Mouse (Mus musculus): ENCODE data around the gene Gpnmb. TPM values are rescaled to one million over a fixed set of nuclear protein-coding genes. Genes with fewer than 3 reads are reported as not detected.

Gene Gpnmb
- polyA plus RNA-seq, 1 experiment from 2014 or later: 0.84 TPM

GRCm38 (mm10) chr6:49009161-49009555 lies 27.2 kb upstream of the Gpnmb start:
- H3K36me3 ChIP-seq (ENCODE audit: control insufficient read depth, insufficient read depth, low read length): no peaks in the 10 kb centered on the region
- no peak overlapping the region for H3K9ac ChIP-seq (ENCODE audit: low read depth, low read length)
- H3K9me3 ChIP-seq (ENCODE audit: control insufficient read depth, low read length): no peaks in the 10 kb centered on the region
- H3K4me1 ChIP-seq (replicated peaks; ENCODE audit: control insufficient read depth, insufficient read depth, low read length): 0 out of 2 replicates have a peak, but pooled peaks cover 4% of the 10 kb centered on the region
- H3K4me3 ChIP-seq (ENCODE audit: low read depth, low read length): no peak overlapping the region
- no peak for ATAC-seq (replicated peaks; ENCODE audit: low FRiP score)
- no peak overlapping the region for H3K27ac ChIP-seq (ENCODE audit: low read depth, low read length)
- 41% methylated on average over 7 of the region's 7 CpGs for WGBS
- H3K4me2 ChIP-seq: no peak overlapping the region
- no peak for DNase-seq (ENCODE audit: low spot score)
- H3K27me3 ChIP-seq (replicated peaks; ENCODE audit: control insufficient read depth, insufficient read depth, low read length): no peaks in the 10 kb centered on the region

GRCm38 (mm10) chr6:49009665-49010064 lies 26.7 kb upstream of the Gpnmb start:
- Histone ChIP-seq H3K4me3 (ENCODE audit: low read depth, low read length) (no peak overlapping the region), H3K27me3 (replicated peaks; ENCODE audit: control insufficient read depth, insufficient read depth, low read length) (no peaks in the 10 kb centered on the region), H3K9me3 (ENCODE audit: control insufficient read depth, low read length) (no peaks in the 10 kb centered on the region), H3K4me2 (no peak overlapping the region), H3K27ac (ENCODE audit: low read depth, low read length) (no peak overlapping the region), H3K4me1 (replicated peaks; ENCODE audit: control insufficient read depth, insufficient read depth, low read length) (0 out of 2 replicates have a peak, but pooled peaks cover 4% of the 10 kb centered on the region), H3K9ac (ENCODE audit: low read depth, low read length) (no peak overlapping the region), H3K36me3 (ENCODE audit: control insufficient read depth, insufficient read depth, low read length) (no peaks in the 10 kb centered on the region)
- 75% methylated on average over 1 of the region's 1 CpGs for WGBS
- no peak for DNase-seq (ENCODE audit: low spot score)
- ATAC-seq (replicated peaks; ENCODE audit: low FRiP score): no peak

GRCm38 (mm10) chr6:49011191-49011590 lies 25.2 kb upstream of the Gpnmb start:
- no peaks in the 10 kb centered on the region for H3K36me3 ChIP-seq (ENCODE audit: control insufficient read depth, insufficient read depth, low read length)
- no peaks in the 10 kb centered on the region for H3K27me3 ChIP-seq (replicated peaks; ENCODE audit: control insufficient read depth, insufficient read depth, low read length)
- 0 out of 2 replicates have a peak, but pooled peaks cover 4% of the 10 kb centered on the region for H3K4me1 ChIP-seq (replicated peaks; ENCODE audit: control insufficient read depth, insufficient read depth, low read length)
- no peak for DNase-seq (ENCODE audit: low spot score)
- H3K4me3 ChIP-seq (ENCODE audit: low read depth, low read length): no peak overlapping the region
- no peak overlapping the region for H3K4me2 ChIP-seq
- no peaks in the 10 kb centered on the region for H3K9me3 ChIP-seq (ENCODE audit: control insufficient read depth, low read length)
- no peak overlapping the region for H3K9ac ChIP-seq (ENCODE audit: low read depth, low read length)
- ATAC-seq (replicated peaks; ENCODE audit: low FRiP score): no peak
- 70% methylated on average over 5 of the region's 5 CpGs for WGBS
- H3K27ac ChIP-seq (ENCODE audit: low read depth, low read length): no peak overlapping the region

GRCm38 (mm10) chr6:49013023-49013422 lies 23.3 kb upstream of the Gpnmb start:
- no peaks in the 10 kb centered on the region for H3K9me3 ChIP-seq (ENCODE audit: control insufficient read depth, low read length)
- whole genome bisulfite sequencing: 66% methylated on average over 4 of the region's 4 CpGs
- no peak overlapping the region for H3K4me3 ChIP-seq (ENCODE audit: low read depth, low read length)
- ATAC-seq (replicated peaks; ENCODE audit: low FRiP score) (no peak), DNase-seq (ENCODE audit: low spot score) (no peak)
- H3K27ac ChIP-seq (ENCODE audit: low read depth, low read length): no peak overlapping the region
- no peak overlapping the region for H3K9ac ChIP-seq (ENCODE audit: low read depth, low read length)
- H3K4me1 ChIP-seq (replicated peaks; ENCODE audit: control insufficient read depth, insufficient read depth, low read length): 0 out of 2 replicates have a peak, but pooled peaks cover 4% of the 10 kb centered on the region
- no peaks in the 10 kb centered on the region for H3K36me3 ChIP-seq (ENCODE audit: control insufficient read depth, insufficient read depth, low read length)
- H3K27me3 ChIP-seq (replicated peaks; ENCODE audit: control insufficient read depth, insufficient read depth, low read length): no peaks in the 10 kb centered on the region
- H3K4me2 ChIP-seq: no peak overlapping the region

- Histone ChIP-seq H3K4me2 (no peak overlapping the region), H3K9me3 (ENCODE audit: control insufficient read depth, low read length) (no peaks in the 10 kb centered on the region), H3K27me3 (replicated peaks; ENCODE audit: control insufficient read depth, insufficient read depth, low read length) (no peaks in the 10 kb centered on the region), H3K27ac (ENCODE audit: low read depth, low read length) (no peak overlapping the region), H3K9ac (ENCODE audit: low read depth, low read length) (no peak overlapping the region), H3K4me3 (ENCODE audit: low read depth, low read length) (no peak overlapping the region), H3K36me3 (ENCODE audit: control insufficient read depth, insufficient read depth, low read length) (no peaks in the 10 kb centered on the region), H3K4me1 (replicated peaks; ENCODE audit: control insufficient read depth, insufficient read depth, low read length) (0 out of 2 replicates have a peak, but pooled peaks cover 1% of the 10 kb centered on the region)
- WGBS: 54% methylated on average over 3 of the region's 3 CpGs
- no peak for DNase-seq (ENCODE audit: low spot score)
- no peak for ATAC-seq (replicated peaks; ENCODE audit: low FRiP score)
Measured at GRCm38 (mm10) chr6:49013458-49013857, 22.9 kb upstream of the Gpnmb start.

GRCm38 (mm10) chr6:49017150-49017549 lies 19.2 kb upstream of the Gpnmb start:
- WGBS: 42% methylated on average over 12 of the region's 12 CpGs

GRCm38 (mm10) chr6:49019341-49019740 lies 17.0 kb upstream of the Gpnmb start:
- Histone ChIP-seq H3K27me3 (replicated peaks; ENCODE audit: control insufficient read depth, insufficient read depth, low read length) (no peaks in the 10 kb centered on the region), H3K27ac (ENCODE audit: low read depth, low read length) (no peak overlapping the region), H3K36me3 (ENCODE audit: control insufficient read depth, insufficient read depth, low read length) (no peaks in the 10 kb centered on the region), H3K9me3 (ENCODE audit: control insufficient read depth, low read length) (no peaks in the 10 kb centered on the region), H3K9ac (ENCODE audit: low read depth, low read length) (no peak overlapping the region), H3K4me3 (ENCODE audit: low read depth, low read length) (no peak overlapping the region), H3K4me2 (no peak overlapping the region), H3K4me1 (replicated peaks; ENCODE audit: control insufficient read depth, insufficient read depth, low read length) (no peaks in the 10 kb centered on the region)
- DNase-seq (ENCODE audit: low spot score) (no peak), ATAC-seq (replicated peaks; ENCODE audit: low FRiP score) (no peak)
- 89% methylated on average over 1 of the region's 1 CpGs for WGBS

More at GRCm38 (mm10) chr6:49017150-49017549, 19.2 kb upstream of the Gpnmb start:
- DNase-seq (ENCODE audit: low spot score) (no peak), ATAC-seq (replicated peaks; ENCODE audit: low FRiP score) (no peak)
- no peak overlapping the region for H3K4me2 ChIP-seq
- no peak overlapping the region for H3K27ac ChIP-seq (ENCODE audit: low read depth, low read length)
- no peaks in the 10 kb centered on the region for H3K4me1 ChIP-seq (replicated peaks; ENCODE audit: control insufficient read depth, insufficient read depth, low read length)
- no peak overlapping the region for H3K4me3 ChIP-seq (ENCODE audit: low read depth, low read length)
- H3K9me3 ChIP-seq (ENCODE audit: control insufficient read depth, low read length): no peaks in the 10 kb centered on the region
- no peaks in the 10 kb centered on the region for H3K27me3 ChIP-seq (replicated peaks; ENCODE audit: control insufficient read depth, insufficient read depth, low read length)
- no peak overlapping the region for H3K9ac ChIP-seq (ENCODE audit: low read depth, low read length)
- H3K36me3 ChIP-seq (ENCODE audit: control insufficient read depth, insufficient read depth, low read length): no peaks in the 10 kb centered on the region

- no peak for DNase-seq (ENCODE audit: low spot score)
- WGBS: 75% methylated on average over 14 of the region's 14 CpGs
- no peak overlapping the region for H3K27ac ChIP-seq (ENCODE audit: low read depth, low read length)
Measured at GRCm38 (mm10) chr6:49021141-49022012, 15.0 kb upstream of the Gpnmb start.

GRCm38 (mm10) chr6:49022384-49022783 lies 14.0 kb upstream of the Gpnmb start:
- no peak overlapping the region for H3K9ac ChIP-seq (ENCODE audit: low read depth, low read length)
- no peak overlapping the region for H3K27ac ChIP-seq (ENCODE audit: low read depth, low read length)
- H3K4me1 ChIP-seq (replicated peaks; ENCODE audit: control insufficient read depth, insufficient read depth, low read length): no peaks in the 10 kb centered on the region
- H3K9me3 ChIP-seq (ENCODE audit: control insufficient read depth, low read length): no peaks in the 10 kb centered on the region
- H3K4me3 ChIP-seq (ENCODE audit: low read depth, low read length): no peak overlapping the region
- DNase-seq (ENCODE audit: low spot score) (no peak), ATAC-seq (replicated peaks; ENCODE audit: low FRiP score) (no peak)
- no peaks in the 10 kb centered on the region for H3K27me3 ChIP-seq (replicated peaks; ENCODE audit: control insufficient read depth, insufficient read depth, low read length)
- WGBS: 77% methylated on average over 2 of the region's 2 CpGs
- no peak overlapping the region for H3K4me2 ChIP-seq
- no peaks in the 10 kb centered on the region for H3K36me3 ChIP-seq (ENCODE audit: control insufficient read depth, insufficient read depth, low read length)

More at GRCm38 (mm10) chr6:49021141-49022012, 15.0 kb upstream of the Gpnmb start:
- Histone ChIP-seq H3K4me3 (ENCODE audit: low read depth, low read length) (no peak overlapping the region), H3K9me3 (ENCODE audit: control insufficient read depth, low read length) (no peaks in the 10 kb centered on the region), H3K4me1 (replicated peaks; ENCODE audit: control insufficient read depth, insufficient read depth, low read length) (no peaks in the 10 kb centered on the region), H3K27me3 (replicated peaks; ENCODE audit: control insufficient read depth, insufficient read depth, low read length) (no peaks in the 10 kb centered on the region), H3K9ac (ENCODE audit: low read depth, low read length) (no peak overlapping the region), H3K36me3 (ENCODE audit: control insufficient read depth, insufficient read depth, low read length) (no peaks in the 10 kb centered on the region), H3K4me2 (no peak overlapping the region)
- no peak for ATAC-seq (replicated peaks; ENCODE audit: low FRiP score)
